Mouse (Mus musculus) cerebellum, adult 18-20 months (tissue): Measurements from ENCODE around the gene Ssxb3.
"Not testable (repeated sequence)": the region's sequence is repeated elsewhere in the genome, so short reads cannot be mapped to it uniquely, and the experiment has no call there.

Experiments used
- DNase-seq, 2 experiments: peaks; one replicate each; pipeline ENCODE4 v3.0.0; 2021

The Ssxb3 gene

GRCm38 (mm10) chrX:8591716-8592115 is at the start of gene Ssxb3:
Gene Ssxb3, minus strand, starts transcription at chrX:8591816.
- DNase-seq, result not testable (repeated sequence)

GRCm38 (mm10) chrX:8548155-8548554 is 43.5 kb downstream of the Ssxb3 start, which contains the start of gene Ssxb6:
Gene Ssxb6, minus strand, starts transcription at chrX:8548255.
- DNase-seq, result not testable (repeated sequence)
